Mouse (Mus musculus): ENCODE measurements at regions not wholly inside any gene's neighbourhood (a gene's known extent, or its start where the extent isn't known, plus 50 kb on each side); places are given as distances from the start of the nearest gene placed in this dataset.

GRCm38 (mm10) chr9:78790155-78790554 is 174.8 kb downstream of the Cd109 start:
- TF ChIP-seq POLR2A (IDR thresholded peaks at IDR 0.05; ENCODE audit: insufficient read depth, low read length) (no peak), CTCF (IDR thresholded peaks at IDR 0.05; ENCODE audit: low read depth, low read length) (no peak)

All from ES-Bruce4 (cell line).